ENCODE assay signal across 22 mouse cellular contexts in the genomic region with DNA sequence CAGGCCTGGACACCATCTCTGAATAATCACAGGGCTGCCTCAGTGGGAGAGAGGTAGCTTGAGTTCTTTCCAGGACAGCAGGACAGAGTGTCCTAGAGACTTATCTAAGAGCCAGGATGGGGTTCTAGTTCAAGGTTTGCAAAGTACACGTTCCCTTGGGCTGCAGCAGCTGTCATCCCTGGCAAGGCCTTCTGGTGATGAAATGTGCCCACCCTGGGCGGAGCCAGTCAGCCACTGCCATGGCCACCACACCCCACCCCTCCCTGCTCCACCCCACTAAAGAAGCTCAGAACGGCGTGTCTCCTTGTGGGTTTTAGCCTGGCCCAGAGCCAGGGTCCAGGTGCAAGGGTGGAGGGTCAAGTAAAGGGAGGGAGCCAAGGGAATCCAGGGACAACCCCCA. TPM values are rescaled to one million over a fixed set of nuclear protein-coding genes. Genes with fewer than 3 reads are reported as not detected.
DNase-seq lines count a peak whose midpoint lies in the region; ATAC-seq lines count a peak whose summit lies in the region.
"Had no signal": no experiment of that assay in that cellular context is flagged by ENCODE, and none has a peak within 500 bp of the region (broad histone marks: within the 10 kb centered on the region; RNA-seq: fewer than 3 reads in every experiment).

No protein-coding gene starts in this region.

- DNase-seq in heart, adult 11 months = peak; percentile 87
- no peak for DNase-seq in heart, adult 8-10 months (ENCODE audit: low spot score)
- DNase-seq in midbrain, embryonic 10.5 days (ENCODE audit: low spot score) = no peak
- DNase-seq in midbrain, embryonic 14.5 days = no peak
- DNase-seq in kidney, postnatal 10 days = peak; percentile 71
- peak; percentile 63 for DNase-seq in testis, postnatal 10 days (ENCODE audit: low spot score)
- DNase-seq in retina, embryonic 14.5 days (ENCODE audit: low spot score) = no peak
- DNase-seq in frontal cortex, adult 2 months (ENCODE audit: extremely low spot score in 1 of 2, low spot score in 1 of 2) = no peak
- DNase-seq: cerebellum, adult 11-12 months; liver, embryonic 13.5 days; retina, postnatal 1 day; thymus, adult 2 months had no signal

- WGBS in midbrain, embryonic 10.5 days = 84% methylated on average over 4 of the region's 4 CpGs
- 76% methylated on average over 4 of the region's 4 CpGs for WGBS in midbrain, embryonic 14.5 days

- H3K27me3 ChIP-seq in midbrain, embryonic 10.5 days (ENCODE audit: low read depth, poor library complexity, severe bottlenecking) = peaks cover 40% of the 10 kb centered on the region
- H3K27me3 ChIP-seq in midbrain, embryonic 14.5 days (ENCODE audit: control insufficient read depth, insufficient read depth, low read length) = no peaks in the 10 kb centered on the region
- H3K27me3 ChIP-seq: liver, embryonic 13.5 days; neural tube, embryonic 12.5 days had no signal

- no peaks in the 10 kb centered on the region for H3K36me3 ChIP-seq in midbrain, embryonic 10.5 days
- H3K36me3 ChIP-seq in midbrain, embryonic 14.5 days (ENCODE audit: control insufficient read depth, insufficient read depth, low read length) = no peaks in the 10 kb centered on the region
- H3K36me3 ChIP-seq: liver, embryonic 13.5 days; neural tube, embryonic 12.5 days had no signal

- peaks cover 37% of the 10 kb centered on the region for H3K4me1 ChIP-seq in midbrain, embryonic 10.5 days
- peaks cover 25% of the 10 kb centered on the region for H3K4me1 ChIP-seq in midbrain, embryonic 14.5 days (ENCODE audit: control insufficient read depth, insufficient read depth, low read length)

- H3K27ac ChIP-seq in midbrain, embryonic 10.5 days (replicated peaks) = peak overlapping the region; percentile 55
- H3K27ac ChIP-seq in midbrain, embryonic 14.5 days (replicated peaks; ENCODE audit: low read depth, low read length) = no peak overlapping the region
- H3K27ac ChIP-seq: liver, embryonic 13.5 days; neural tube, embryonic 12.5 days had no signal

- no peaks in the 10 kb centered on the region for H3K9me3 ChIP-seq in midbrain, embryonic 10.5 days (replicated peaks)
- no peaks in the 10 kb centered on the region for H3K9me3 ChIP-seq in midbrain, embryonic 14.5 days (ENCODE audit: control insufficient read depth, low read length)
- H3K9me3 ChIP-seq: liver, embryonic 13.5 days; neural tube, embryonic 12.5 days had no signal

- no peak overlapping the region for H3K4me3 ChIP-seq in midbrain, embryonic 10.5 days
- H3K4me3 ChIP-seq in midbrain, embryonic 14.5 days (replicated peaks; ENCODE audit: low read depth, low read length) = no peak overlapping the region
- H3K4me3 ChIP-seq: liver, embryonic 13.5 days; neural tube, embryonic 12.5 days had no signal

- ATAC-seq in midbrain, embryonic 14.5 days (ENCODE audit: low FRiP score, low TSS enrichment) = no peak
- ATAC-seq: forebrain, embryonic 16.5 days; hindbrain, embryonic 16.5 days; midbrain, embryonic 16.5 days had no signal

- no peak overlapping the region for H3K9ac ChIP-seq in midbrain, embryonic 14.5 days (replicated peaks; ENCODE audit: low read length)
- H3K9ac ChIP-seq: liver, embryonic 13.5 days; neural tube, embryonic 12.5 days had no signal

- H3K4me2 ChIP-seq in midbrain, embryonic 14.5 days (ENCODE audit: low read length) = no peak overlapping the region
- H3K4me2 ChIP-seq: liver, embryonic 13.5 days; neural tube, embryonic 12.5 days had no signal

RNA-seq across cellular contexts. Expression of a gene that starts 40.7 kb away (rescaled TPM):
- total RNA-seq in heart, adult 8-10 months (2022) = not detected
- polyA plus RNA-seq in midbrain, embryonic 10.5 days (2016; fragmentation: Nextera tagmentation; extraction: Ambion mirVana) = not detected in 2 replicates
- polyA plus RNA-seq in midbrain, embryonic 14.5 days (2014; fragmentation: Nextera tagmentation; extraction: Ambion mirVana) = not detected in 2 replicates
- polyA plus RNA-seq in frontal cortex, adult 2 months (2012; rRNA removed) = not detected in 2 replicates
- total RNA-seq: ES-E14; granulocyte monocyte progenitor cell, adult 5-6 weeks; layer of hippocampus, adult 8-10 months; left cerebral cortex, postnatal 14 days had no signal
- polyA plus RNA-seq: C2C12; forebrain, embryonic 16.5 days; heart, postnatal 0 days; midbrain, embryonic 16.5 days; neural tube, embryonic 12.5 days had no signal

RNA-seq across cellular contexts. Expression of a gene that starts 46.7 kb away (rescaled TPM):
- total RNA-seq in heart, adult 8-10 months (2022) = 1 to 10 TPM in 1 of 4 experiments, under 1 TPM in 3; 0.52 to 1.3 (median 0.75) TPM
- 10.2 TPM in 2 replicates for polyA plus RNA-seq in midbrain, embryonic 10.5 days (2016; fragmentation: Nextera tagmentation; extraction: Ambion mirVana)
- polyA plus RNA-seq in midbrain, embryonic 14.5 days (2014; fragmentation: Nextera tagmentation; extraction: Ambion mirVana) = 0.43 and 0.88 TPM in 2 replicates
- 0.80 and 0.86 TPM in 2 replicates for polyA plus RNA-seq in frontal cortex, adult 2 months (2012; rRNA removed)

Comparison
In these comparisons a context has a peak if more than half of its experiments do, and no peak if none do; other contexts are left out.
1. DNase-seq: peak in heart, adult 11 months (single experiment), kidney, postnatal 10 days (single experiment) and testis, postnatal 10 days (single experiment); none in heart, adult 8-10 months (single experiment), midbrain, embryonic 10.5 days (single experiment), midbrain, embryonic 14.5 days (single experiment), retina, embryonic 14.5 days (single experiment) and frontal cortex, adult 2 months (0 of 2).